Mouse (Mus musculus): ENCODE measurements around the gene Hoxa3. TPM values are rescaled to one million over a fixed set of nuclear protein-coding genes. Genes with fewer than 3 reads are reported as not detected.

Hoxa3 gene
- polyA plus RNA-seq, 1 experiment from 2014 or later = 9.7 TPM

DNA sequence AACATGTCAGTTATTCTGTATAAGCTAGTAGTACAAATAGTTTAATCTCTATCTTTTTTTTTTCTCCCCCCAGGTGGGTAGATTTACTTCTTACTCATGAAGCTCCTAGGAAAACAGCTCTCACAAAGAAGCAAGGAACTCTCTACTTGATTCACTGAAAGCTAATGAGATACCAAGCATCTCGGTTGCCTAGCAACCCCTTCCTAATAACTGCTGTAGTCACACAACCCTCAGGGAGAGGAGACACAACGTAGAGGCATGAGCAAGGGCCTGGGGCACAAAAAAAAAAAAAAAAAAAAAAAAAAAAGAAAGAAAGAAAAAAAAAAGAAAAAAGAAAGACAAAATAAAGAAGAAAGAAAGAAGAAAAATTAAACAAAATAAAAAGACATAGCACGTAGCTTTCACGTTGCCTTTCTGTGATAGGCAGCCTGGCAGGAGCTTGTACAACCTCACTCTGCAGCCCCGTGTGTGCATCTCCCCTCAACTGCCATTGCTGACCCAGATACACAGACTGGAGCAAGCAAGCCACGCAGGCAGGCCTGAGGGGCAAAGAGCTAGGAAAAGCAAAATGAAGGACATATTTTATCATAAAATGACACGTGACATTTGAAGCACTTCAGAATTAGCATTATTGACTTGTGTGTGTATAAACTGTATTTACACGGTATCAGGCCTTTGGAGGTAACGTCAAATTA is 75.1 kb downstream of the Hoxa3 start:
- peaks cover 14% of the 10 kb centered on the region for H3K4me1 ChIP-seq (replicated peaks)
- peak; percentile 31 for DNase-seq (ENCODE audit: low spot score)
- H3K27me3 ChIP-seq (ENCODE audit: insufficient read depth, poor library complexity, severe bottlenecking) = no peaks in the 10 kb centered on the region
- H3K4me3 ChIP-seq = no peak overlapping the region
- H3K27ac ChIP-seq = no peak overlapping the region
- 62% methylated on average over 9 of the region's 9 CpGs for WGBS
- H3K9me3 ChIP-seq = no peaks in the 10 kb centered on the region
- no peaks in the 10 kb centered on the region for H3K36me3 ChIP-seq

DNA sequence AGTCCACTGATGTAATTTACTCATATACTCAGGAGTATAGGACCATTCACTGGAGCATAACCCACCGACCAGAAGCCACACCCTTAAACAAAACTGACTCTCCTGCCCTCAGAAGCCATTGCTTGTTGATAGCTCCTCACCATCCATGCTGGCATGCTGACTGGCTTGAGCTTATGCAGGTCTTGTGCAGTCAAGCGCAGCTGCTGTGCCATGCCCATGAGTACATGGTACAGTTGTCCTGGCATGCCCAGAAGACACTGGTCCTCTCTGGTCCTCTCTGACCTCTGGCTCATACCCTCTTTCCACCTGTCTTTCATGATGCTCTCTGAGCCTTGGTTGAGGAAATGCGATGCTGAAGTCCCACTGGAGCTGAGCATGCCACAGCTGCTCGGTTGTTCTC is 89.5 kb downstream of the Hoxa3 start:
- Histone ChIP-seq H3K9me3 (0 out of 2 replicates have a peak, but pooled peaks cover 4% of the 10 kb centered on the region), H3K27me3 (ENCODE audit: insufficient read depth, poor library complexity, severe bottlenecking) (no peaks in the 10 kb centered on the region), H3K27ac (no peak overlapping the region), H3K36me3 (no peaks in the 10 kb centered on the region), H3K4me3 (no peak overlapping the region), H3K4me1 (replicated peaks) (peaks cover 15% of the 10 kb centered on the region)
- DNase-seq (ENCODE audit: low spot score) = no peak
- WGBS = 88% methylated on average over 4 of the region's 4 CpGs

DNA sequence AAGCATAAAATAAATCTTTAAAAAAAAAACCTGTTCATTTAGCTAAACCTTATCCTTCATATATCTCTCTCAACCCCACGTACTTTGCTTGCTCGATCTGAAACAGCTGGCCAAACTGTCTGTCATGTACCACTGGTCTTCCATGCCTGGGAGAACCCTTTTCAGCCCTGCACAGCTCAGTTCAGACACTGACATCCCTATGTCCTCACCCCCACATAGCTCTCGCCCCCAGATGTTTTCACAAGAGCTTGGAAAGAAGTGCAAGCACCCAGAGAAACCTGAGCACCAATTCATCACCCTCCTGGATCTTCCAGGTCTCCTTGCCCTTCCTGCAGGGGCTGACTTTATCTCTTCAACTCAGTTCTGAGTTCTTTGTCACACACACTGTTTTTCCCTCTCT is 92.0 kb downstream of the Hoxa3 start:
- Histone ChIP-seq H3K27ac (no peak overlapping the region), H3K4me3 (no peak overlapping the region), H3K36me3 (no peaks in the 10 kb centered on the region), H3K4me1 (replicated peaks) (peaks cover 25% of the 10 kb centered on the region), H3K27me3 (ENCODE audit: insufficient read depth, poor library complexity, severe bottlenecking) (peaks cover 10% of the 10 kb centered on the region), H3K9me3 (no peaks in the 10 kb centered on the region)
- no peak for DNase-seq (ENCODE audit: low spot score)
- WGBS = 65% methylated on average over 3 of the region's 3 CpGs

MicroRNA genes within 50 kb of the gene (microRNA counts, 519-probe panel; counts per million panel counts)
- microRNA mmu-miR-196b = 1,255 counts per million, percentile 77 among the panel's probes with 10 or more counts

Other genes starting within 250 kb of the Hoxa3 start
- 14.5 and 18.1 TPM in 2 replicates for gene Skap2, start 200.8 kb downstream of the Hoxa3 start, polyA plus RNA-seq (2016; fragmentation: Nextera tagmentation; extraction: Ambion mirVana)
- 0.77 and 1.4 TPM in 2 replicates for gene Hoxa1, start 55.0 kb downstream of the Hoxa3 start, polyA plus RNA-seq (2016; fragmentation: Nextera tagmentation; extraction: Ambion mirVana)
- 31.4 and 56.9 TPM in 2 replicates for gene Hoxa2, start 48.5 kb downstream of the Hoxa3 start, polyA plus RNA-seq (2016; fragmentation: Nextera tagmentation; extraction: Ambion mirVana)
- gene 5730596B20Rik, start 35.8 kb downstream of the Hoxa3 start, polyA plus RNA-seq (2016; fragmentation: Nextera tagmentation; extraction: Ambion mirVana) = 0.90 and 3.6 TPM in 2 replicates
- 0.14 and 4.3 TPM in 2 replicates for gene Hoxa4, start 21.6 kb downstream of the Hoxa3 start, polyA plus RNA-seq (2016; fragmentation: Nextera tagmentation; extraction: Ambion mirVana)
- gene Hoxa5, start 8.7 kb downstream of the Hoxa3 start, polyA plus RNA-seq (2016; fragmentation: Nextera tagmentation; extraction: Ambion mirVana) = 1.8 TPM in 1 of 2 replicates, not detected in the other
- gene Hoxa6, start 4.6 kb downstream of the Hoxa3 start, polyA plus RNA-seq (2016; fragmentation: Nextera tagmentation; extraction: Ambion mirVana) = not detected in 2 replicates
- gene Gm28308, start within 50 bp of the Hoxa3 start, polyA plus RNA-seq (2016; fragmentation: Nextera tagmentation; extraction: Ambion mirVana) = not detected in 2 replicates
- not detected in 2 replicates for gene Hoxa7, start 8.5 kb upstream of the Hoxa3 start, polyA plus RNA-seq (2016; fragmentation: Nextera tagmentation; extraction: Ambion mirVana)
- not detected in 2 replicates for gene Hoxa9, start 17.8 kb upstream of the Hoxa3 start, polyA plus RNA-seq (2016; fragmentation: Nextera tagmentation; extraction: Ambion mirVana)
- not detected in 2 replicates for gene Hoxa10, start 27.5 kb upstream of the Hoxa3 start, polyA plus RNA-seq (2016; fragmentation: Nextera tagmentation; extraction: Ambion mirVana)
- not detected in 2 replicates for gene Hoxa11, start 32.5 kb upstream of the Hoxa3 start, polyA plus RNA-seq (2016; fragmentation: Nextera tagmentation; extraction: Ambion mirVana)
- gene Hoxa13, start 47.5 kb upstream of the Hoxa3 start, polyA plus RNA-seq (2016; fragmentation: Nextera tagmentation; extraction: Ambion mirVana) = not detected in 2 replicates
- 2.3 and 4.3 TPM in 2 replicates for gene Evx1, start 100.2 kb upstream of the Hoxa3 start, polyA plus RNA-seq (2016; fragmentation: Nextera tagmentation; extraction: Ambion mirVana)